Mouse (Mus musculus) CH12F3 (cell line): ENCODE data around the gene 4930470P17Rik.
"Not testable (repeated sequence)": the region's sequence is repeated elsewhere in the genome, so short reads cannot be mapped to it uniquely, and the experiment has no call there.

Experiments used
- in situ Hi-C: fragments of 300-500 bp; cut with MboI; formaldehyde crosslinking; loops from 2 replicates; pipeline ENCODE4 v1.14.3; 2020; ENCODE audit warnings: low sequenced_read_pairs

The 4930470P17Rik gene

DNA sequence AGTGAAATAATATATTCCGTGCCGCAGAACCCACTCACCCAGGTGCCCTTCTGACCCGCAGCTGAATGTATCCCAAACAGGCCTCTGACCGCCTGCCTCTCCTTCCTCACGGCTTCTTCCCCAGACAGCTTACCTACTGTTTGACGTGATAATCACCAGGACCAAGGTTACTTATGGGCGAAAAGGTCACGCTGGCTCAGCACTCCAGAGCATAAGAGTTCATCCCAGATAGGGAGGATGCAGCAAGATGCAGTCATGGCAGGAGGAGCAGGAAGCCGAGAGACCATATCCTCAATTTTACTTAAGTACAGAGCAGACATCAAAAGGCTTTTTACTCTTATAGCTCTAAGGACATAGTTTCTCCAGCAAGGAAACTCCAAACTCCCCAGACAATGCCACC, at the start of gene 4930470P17Rik:
4930470P17Rik (minus strand) TSS at position 101 of the 400 bp plus-strand sequence.
- in situ Hi-C loops, result no loop called here

DNA sequence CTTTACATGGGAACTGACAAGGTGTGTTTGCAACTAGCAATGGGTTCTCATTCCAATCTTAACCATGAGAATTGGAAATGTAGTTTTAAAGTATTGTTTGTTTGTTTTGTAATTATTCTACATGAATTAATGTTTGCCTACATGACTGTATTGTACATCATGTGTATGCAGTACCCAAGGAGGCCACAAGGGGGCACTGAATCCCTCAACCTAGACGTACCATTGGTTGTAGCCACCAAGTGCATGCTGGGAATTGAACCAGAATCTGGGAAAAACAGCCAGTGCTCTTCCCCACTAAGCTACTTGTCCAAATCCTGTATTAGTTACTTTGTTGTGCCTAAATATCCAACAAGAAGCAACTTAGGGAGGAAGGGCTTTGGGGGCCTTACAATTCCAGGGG, 49.7 kb upstream of the 4930470P17Rik start:
- in situ Hi-C loops, result no loop called here

DNA sequence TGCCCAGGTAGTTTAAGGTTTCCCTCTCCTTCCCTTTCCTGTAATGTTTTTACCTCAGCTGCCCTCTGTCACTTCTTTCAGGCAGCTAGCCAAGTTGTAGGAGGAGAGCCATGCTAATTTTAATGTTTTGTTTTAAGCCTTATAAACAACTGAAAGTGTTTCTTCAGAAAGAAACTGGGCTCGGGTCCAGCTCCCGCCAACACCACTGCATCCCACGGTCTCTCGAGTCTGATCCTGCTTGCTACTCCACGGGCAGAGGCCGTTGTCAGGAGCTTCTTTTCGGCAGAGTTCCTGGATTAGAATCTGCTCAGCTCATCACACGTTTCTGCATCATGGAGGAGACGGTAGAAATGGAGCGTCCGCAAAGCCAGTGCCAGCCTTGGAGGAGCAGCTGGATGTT, 46.7 kb upstream of the 4930470P17Rik start:
- in situ Hi-C loops, result no loop called here

DNA sequence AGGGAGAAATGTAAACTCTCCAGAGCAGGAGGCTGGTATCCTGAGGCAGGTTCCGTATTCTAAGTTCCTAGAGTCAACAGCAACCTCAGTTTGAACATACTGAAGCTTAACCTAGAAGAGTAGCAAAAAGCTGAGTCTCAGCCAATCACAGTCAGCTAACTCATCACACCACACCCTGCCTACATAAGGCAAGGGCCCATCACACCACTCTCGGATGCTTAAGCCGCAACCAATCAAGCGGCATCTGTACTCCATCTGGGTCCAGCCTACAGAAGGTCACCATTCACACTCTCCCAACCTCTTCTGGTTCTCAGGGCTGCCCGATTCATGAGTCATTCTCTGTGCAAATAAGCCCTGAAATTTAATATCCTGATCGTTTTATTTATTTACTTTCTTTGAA, 44.4 kb upstream of the 4930470P17Rik start:
- in situ Hi-C loops, result no loop called here

DNA sequence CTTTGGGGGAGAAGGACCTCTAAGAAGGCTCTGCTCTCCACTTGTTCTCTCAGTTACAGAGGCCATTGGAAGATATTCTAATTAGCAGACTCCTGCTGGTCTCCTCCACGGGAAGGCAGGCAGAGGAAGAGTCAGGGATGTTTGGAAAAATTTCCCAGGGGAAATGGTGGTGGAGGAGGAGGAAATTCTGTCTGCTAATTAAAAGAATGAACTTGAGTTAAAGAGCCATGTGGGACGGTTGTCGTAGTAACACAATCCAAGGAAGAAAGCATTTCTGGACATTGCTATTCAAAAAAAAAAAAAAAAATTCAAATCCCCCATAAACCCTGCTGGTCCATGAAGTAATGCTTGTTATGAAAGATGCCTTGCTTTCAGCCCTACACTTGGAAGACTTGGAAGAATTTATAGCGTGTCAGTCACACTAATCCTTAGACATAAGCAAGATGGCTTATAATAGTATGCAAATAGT, 40.6 kb upstream of the 4930470P17Rik start:
- in situ Hi-C loops, result no loop called here

DNA sequence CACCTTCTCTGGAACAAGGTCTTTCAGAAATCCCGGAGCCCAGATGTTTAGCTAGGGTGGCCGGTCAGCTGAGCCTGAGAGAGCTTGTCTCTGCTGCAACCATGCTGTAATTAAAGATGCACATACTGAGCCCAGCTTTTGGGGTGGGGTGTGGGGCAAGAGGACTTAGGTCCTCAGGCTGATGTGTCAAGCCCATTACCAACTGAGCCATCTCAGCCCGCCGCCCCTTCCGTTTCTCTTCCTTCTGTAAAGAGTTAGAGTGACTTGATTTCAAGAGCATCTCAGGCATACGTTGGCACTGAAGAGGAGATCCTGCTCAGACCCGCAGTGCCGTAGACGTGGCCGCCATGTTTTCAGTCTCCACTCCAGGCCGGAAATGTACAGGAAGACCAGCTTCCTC, 38.5 kb upstream of the 4930470P17Rik start:
- in situ Hi-C loops, result no loop called here

DNA sequence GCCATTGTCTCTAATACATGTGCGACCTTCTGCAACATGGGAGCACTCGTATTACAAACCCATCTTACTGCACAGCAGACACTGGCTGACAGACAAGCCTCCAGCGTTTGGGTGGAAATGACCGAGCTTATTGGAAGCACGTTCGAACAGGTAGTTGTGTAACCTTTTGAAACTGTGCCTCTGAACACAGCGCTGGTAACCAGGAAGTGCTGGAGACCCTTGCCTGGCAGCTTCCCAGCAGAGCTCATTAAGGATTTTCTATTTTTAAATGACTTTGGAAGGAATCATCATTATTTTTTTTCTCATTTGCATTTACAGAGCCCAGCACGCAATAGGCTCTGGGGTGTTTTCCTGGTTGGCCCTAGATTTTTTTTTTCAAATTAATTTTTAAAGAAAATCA, 36.9 kb upstream of the 4930470P17Rik start:
- in situ Hi-C loops, result no loop called here

DNA sequence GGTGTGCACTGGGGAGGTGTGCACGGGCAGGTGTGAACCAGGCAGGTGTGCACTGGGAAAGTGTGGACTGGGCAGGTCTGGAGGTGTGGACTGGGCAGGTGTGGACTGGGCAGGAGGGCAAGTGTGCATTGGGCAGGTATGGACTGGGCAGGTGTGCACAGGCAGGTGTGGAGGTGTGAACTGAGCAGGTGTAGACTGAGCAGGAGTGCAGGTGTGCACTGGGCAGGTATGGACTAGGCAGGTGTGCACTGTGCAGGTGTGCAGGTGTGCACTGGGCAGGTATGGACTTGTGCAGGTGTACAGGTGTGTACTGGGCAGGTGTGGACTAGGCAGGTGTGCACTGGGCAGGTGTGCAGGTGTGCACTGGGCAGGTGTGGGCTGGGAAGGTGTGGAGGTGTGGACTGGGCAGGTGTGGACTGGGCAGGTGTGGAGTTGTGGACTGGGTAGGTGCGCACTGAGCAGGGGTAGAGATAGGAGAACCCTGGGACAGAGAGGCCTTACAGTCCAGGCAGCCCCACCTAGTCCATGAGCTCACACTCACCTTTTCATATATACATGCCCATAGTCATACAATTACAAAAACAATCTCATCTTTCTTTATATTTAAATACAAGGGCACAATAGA, 31.3 kb upstream of the 4930470P17Rik start:
- in situ Hi-C loops, result no loop called here

DNA sequence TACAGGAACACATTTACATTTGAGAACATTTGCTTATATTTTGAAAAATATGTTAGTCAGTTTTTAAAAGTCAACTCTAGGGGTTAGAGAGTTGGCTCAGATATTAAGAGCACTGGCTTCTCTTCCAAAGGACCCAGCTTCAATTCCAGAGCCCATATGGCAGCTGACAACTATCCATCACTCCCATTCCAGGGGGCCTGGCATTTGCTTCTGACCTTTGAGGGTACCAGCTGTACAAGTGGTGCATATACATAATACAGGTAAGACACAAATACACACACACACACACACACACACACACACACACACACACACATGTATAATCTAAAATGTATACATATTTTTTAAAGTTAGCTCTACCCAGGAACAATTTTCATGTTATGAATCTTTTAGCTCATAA, 30.6 kb upstream of the 4930470P17Rik start:
- in situ Hi-C loops, result no loop called here

DNA sequence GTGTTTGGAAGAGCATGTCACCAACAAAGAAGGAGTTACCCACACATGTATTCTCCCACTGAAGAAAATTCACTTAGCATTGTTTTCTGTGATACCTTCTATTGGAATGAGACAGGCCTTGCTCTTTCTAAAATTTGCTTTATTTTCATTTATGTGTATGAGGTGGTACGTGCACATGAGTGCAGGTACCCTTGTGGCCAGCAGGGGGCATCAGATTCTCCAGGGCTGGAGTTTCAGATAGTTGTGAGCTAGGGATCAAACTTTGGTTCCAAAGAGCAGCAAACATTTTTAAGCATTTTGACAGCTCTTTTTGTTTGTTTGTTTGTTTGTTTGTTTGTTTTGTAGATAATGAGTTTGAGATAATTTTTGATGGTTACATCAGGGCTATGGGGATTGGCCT, 29.6 kb upstream of the 4930470P17Rik start:
- in situ Hi-C loops, result no loop called here

DNA sequence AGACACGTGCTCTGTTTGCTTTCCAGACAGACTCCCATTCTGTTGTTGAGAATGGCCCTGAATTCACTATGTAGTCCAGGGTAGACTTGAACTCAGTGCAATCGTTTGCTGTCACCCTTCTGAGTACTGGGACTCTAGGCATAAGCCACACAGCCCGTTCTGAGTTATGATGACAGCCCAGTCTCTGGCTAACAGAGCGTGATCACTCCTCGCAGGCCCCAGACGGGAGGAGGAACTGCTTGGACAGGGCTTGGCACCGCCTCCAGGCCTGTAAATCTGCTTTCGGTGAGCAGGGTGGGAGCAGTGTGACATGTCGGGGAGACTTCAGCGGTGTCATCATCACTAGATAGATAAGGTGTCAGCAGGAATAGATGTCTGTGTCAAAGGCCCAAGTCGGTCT, 28.7 kb upstream of the 4930470P17Rik start:
- in situ Hi-C loops, result no loop called here

DNA sequence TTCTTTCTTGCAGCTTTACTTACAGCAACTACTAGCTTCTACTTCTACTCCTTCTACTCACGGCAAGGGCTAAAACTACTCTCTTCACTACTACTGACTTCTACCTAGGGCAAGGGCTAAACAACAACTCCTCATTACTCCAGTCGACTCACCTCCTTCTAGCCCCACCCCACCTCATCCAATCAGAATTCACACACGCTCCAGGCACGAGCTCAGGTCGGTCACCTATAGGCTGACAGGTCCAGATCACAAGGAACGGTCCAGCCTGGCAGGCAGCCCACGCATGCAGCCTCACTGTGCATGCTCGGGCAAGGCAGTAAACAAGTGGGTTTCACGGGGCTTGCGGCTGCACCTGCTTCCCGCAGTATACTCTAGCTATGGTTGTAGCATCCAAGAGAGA, 26.2 kb upstream of the 4930470P17Rik start:
- in situ Hi-C loops, result not testable (repeated sequence)

DNA sequence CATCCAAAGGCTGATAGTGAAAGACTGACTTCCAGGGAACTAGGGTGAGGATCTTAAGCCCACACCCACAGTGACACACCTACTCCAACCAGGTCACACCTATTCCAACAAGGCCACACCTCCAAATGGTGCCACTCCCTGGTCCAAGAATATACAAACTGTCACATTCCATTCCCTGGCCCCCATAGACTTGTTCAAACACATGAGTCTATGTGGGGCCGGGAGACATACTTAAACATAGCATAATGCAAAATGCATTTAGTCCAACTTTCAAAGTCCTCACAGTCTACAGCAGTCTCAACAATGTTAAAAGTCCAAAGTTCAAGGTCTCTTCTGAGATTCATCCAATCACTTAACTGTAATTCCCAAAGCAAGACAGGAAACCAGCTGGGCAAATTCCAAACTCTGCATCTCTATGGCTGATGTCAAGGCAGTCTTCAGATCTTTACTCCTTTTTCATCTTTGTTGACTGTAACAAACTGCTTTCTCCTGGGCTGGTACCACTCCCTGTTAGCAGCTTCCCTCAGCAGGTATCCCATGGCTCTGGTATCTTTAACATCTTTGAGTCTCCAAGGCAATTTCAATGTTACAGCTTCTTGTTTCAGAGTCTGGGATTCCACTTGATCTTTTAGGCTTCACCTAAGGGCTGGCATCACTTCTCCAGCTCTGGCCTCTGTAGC, 22.5 kb upstream of the 4930470P17Rik start:
- in situ Hi-C loops, result not testable (repeated sequence)

DNA sequence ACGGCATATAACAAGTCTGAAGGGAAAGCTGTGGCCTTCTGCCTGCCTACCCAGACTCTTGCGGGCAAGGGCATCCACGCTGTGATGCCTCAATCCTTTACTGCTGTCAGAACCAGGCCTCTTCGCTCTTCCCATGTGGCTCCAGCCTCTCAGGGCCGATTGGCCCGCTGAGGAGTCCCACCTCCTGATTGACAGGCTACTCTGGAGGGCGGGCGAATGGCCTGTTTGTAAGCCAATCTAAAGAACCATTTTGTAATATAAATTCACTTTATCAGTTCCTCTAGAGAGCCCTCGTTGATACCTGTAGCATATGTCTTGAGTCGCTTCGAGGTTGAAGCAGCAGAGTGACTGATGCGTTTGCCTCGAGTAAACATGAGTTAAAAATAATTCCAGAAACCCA, 21.2 kb upstream of the 4930470P17Rik start:
- in situ Hi-C loops, result no loop called here

DNA sequence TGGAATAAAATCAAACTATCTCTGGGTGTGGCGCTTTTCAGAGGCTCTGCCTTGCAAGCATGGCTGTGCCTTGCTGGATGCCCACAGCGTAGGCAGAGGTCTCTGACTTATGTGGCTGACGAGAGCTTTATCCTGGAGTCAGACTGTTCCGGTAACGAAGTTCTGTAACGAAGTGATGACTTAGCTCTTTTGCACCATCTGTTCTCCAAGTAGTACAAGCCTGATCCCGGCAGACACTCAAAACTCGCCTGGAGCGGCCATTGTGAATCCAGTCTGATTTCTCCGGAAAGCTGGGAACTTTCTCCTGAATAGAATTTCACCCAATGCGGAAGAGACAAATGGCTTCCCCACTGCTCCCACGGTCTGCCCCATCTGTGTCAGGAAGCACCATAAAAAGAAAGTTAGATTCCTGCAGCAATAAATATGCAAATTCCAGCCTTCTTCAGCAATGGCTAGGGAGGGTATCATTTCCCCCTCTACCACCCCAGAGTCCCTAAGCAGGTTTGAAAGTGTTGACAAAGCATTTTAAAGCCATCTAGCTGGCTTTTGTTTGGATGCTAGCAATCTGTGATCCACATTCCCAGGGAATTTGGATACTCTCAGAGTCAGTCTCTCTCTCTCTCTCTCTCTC, 17.2 kb upstream of the 4930470P17Rik start:
- in situ Hi-C loops, result no loop called here

DNA sequence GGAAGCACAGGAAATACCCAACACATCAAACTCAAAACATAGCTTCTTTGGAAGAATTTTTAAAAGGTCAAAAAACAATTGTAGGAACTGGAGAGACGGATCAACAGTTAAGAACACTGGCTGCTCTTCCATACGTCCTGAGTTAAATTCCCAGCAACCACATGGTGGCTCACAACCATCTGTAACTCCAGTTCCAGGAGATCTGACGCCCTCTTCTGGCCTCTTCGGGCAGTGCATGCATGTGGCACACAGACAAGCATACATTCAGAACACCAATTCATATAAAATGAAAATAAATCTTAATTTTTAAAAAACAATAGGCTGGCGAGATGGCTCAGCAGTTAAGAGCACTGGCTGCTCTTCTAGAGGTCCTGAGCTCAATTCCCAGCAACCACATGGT, 10.0 kb upstream of the 4930470P17Rik start:
- in situ Hi-C loops, result not testable (repeated sequence)

DNA sequence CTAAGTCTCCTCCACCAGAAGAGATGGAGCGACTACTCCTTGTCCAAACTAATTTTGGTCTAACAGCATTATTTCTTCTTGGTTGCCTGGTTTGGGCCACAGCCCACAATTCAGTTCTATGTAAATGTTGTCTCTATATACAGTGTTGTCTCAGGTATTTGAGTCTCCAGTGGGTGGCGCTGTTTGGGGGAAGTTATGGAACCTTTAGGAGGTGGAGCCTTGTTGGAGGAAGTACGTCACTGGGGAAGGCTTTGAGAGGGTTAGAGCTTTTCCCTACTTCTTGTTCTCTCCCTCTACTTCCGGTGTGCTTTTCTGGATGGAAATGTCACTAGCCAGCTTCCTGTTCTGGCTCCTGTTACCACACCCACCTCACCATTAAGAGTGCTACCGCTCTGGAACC, 646 bp downstream of the 4930470P17Rik start:
- in situ Hi-C loops, result no loop called here

DNA sequence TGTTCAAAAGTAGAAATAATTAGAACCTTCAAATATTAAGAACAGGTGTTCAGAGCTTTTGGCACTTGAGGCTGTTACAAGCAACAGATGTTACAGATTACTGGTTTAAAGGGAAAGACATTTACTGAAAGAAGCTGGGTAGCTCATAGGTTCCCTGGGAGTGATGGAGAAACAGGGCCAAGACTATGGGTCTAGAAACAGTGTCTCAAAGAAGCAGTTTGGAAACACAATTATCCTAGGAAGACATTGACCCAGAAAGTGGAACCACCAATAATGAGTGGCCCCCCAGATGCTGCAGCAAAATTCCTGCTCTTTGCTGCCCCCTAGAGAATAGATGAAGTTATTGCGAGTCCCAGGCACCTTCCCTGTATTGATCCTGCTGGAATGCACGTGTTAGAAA, 4.2 kb downstream of the 4930470P17Rik start:
- in situ Hi-C loops, result no loop called here

DNA sequence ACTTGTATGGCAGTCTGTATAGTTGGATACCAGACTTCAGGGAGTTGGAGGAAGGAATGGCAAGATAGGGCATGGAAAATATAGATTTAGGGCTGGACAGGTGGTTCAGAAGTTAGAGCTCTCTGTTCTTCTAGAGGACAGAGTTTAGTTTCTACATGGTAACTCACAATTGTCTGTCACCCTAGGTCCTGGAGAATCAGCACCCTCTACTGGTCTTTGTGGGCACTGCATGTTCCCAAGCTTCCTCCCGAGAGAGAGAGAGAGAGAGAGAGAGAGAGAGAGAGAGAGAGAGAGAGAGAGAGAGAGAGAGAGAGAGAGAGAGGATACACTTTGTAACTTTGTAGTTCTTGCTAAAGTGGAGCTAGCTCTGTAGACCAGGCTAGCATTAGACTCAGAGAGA, 5.1 kb downstream of the 4930470P17Rik start:
- in situ Hi-C loops, result no loop called here

DNA sequence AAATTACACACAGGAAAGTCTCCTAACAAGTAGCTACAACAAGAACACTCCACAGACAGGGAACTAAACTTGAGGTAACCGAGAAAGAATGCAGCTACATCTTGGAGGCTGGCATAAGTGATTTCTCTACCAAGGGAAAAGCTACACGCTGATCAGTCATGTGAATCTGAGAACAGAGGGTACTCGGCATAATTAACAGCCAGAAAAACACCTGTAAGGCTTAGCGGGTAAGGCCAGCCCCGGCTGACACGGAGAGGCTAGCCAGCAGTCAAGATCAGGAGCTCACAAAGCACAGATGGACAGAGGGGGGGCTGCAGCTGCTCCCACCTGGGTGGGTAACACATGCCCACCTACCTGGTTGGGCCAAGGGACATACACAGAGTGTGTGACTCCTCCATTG, 9.7 kb downstream of the 4930470P17Rik start:
- in situ Hi-C loops, result no loop called here

DNA sequence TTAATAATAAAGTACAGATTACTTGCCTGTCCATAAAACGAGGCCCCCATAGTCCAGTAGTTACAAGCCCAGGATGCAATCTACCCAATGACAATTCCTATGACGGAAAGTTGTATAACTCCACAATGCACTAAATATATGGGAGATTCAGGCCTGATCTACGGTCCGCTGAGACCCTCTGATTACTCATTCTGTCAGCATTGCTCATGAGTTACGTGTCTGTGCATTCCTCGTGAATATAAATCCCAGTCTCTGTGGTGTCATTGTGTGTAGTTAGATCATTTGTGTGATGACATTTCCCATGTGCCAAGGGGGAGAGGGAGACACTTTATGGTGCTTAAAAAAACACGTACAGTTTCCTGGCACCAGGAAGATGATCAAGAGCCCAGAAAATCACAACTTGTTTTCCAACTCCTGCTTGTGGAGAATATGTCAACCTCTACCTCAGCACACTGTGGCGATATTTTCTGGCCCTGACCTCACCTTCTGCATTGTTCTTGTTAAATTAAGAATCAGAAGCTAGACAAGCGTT, 13.4 kb downstream of the 4930470P17Rik start:
- in situ Hi-C loops, result no loop called here

DNA sequence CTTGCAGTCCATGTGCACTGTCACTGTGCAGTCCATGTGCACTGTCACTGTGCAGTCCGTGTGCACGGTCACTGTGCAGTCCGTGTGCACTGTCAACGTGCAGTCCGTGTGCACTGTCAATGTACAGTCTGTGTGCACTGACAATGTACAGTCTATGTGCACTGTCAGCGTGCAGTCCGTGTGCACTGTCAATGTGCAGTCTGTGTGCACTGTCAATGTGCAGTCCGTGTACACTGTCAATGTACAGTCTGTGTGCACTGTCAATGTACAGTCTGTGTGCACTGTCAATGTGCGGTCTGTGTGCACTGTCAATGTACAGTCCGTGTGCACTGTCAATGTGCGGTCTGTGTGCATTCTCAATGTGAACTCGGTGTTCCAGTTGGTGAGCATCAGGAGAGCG, 17.1 kb downstream of the 4930470P17Rik start:
- in situ Hi-C loops, result no loop called here
